Mouse (Mus musculus): ENCODE measurements around the gene Inppl1. TPM values are rescaled to one million over a fixed set of nuclear protein-coding genes. Genes with fewer than 3 reads are reported as not detected.

The Inppl1 gene
- 4.2 and 10.2 TPM in 2 replicates for polyA plus RNA-seq (2015; fragmentation: Nextera tagmentation; extraction: Ambion mirVana)

DNA sequence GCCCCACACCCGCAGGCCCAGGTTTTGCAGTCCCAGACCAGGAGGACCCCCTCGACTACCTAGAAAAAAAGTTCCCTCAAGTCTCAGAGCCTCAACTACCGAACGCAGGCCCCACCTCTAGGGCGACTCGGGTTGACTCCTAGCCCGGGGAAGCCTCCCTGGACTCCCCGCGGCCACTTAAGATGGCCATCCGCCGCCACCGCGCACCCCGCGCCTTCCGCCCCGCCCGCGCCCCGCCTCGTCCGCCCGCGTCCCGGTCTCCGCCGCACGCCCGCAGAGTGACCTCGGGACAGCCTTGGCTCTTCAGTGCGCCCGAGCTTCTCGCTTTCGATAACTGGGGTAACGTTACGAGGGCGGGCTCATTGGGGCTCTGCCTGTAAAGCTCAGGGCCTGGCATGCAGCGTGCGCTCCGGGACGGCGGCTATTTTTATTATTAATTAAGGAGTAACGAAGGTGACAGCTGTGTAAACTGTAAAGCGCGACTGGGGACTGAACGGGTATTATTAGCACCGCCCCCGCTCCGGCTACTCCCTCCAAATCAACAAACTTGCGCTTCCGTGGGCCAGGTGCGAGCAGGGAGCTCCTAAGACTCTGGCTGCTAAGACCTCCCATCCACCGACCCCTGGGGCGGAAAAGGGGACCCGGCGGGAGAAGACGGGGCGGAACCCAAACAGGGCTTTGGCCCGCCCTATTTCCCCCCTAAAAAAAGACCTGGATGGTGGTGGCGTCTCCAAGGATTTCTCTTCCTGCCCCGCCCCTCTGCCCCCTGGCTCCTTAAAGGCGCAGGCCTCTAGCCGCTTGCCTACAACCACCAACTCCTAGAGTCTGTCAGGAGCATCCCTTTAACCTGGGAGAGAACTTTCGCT is at the start of gene Inppl1:
TSS of gene Inppl1 (minus strand) at position 624 of the 866 bp plus-strand sequence.
- no peaks in the 10 kb centered on the region for H3K9me3 ChIP-seq (replicated peaks; ENCODE audit: control insufficient read depth, low read length, poor library complexity, severe bottlenecking)
- H3K9ac ChIP-seq (ENCODE audit: low read depth, low read length), result peak within 1 kb of the TSS; percentile 75
- peak within 1 kb of the TSS; percentile 71 for H3K27ac ChIP-seq (ENCODE audit: low read length)
- ATAC-seq, result peak; percentile 69
- H3K36me3 ChIP-seq (ENCODE audit: control insufficient read depth, insufficient read depth, low read length), result no peaks in the 10 kb centered on the region
- peak within 1 kb of the TSS; percentile 62 for H3K4me3 ChIP-seq (ENCODE audit: low read depth, low read length)
- H3K27me3 ChIP-seq (ENCODE audit: control insufficient read depth, insufficient read depth, low read depth, low read length), result peaks cover 4% of the 10 kb centered on the region
- H3K4me1 ChIP-seq (ENCODE audit: control insufficient read depth, insufficient read depth, low read length), result peaks cover 12% of the 10 kb centered on the region
- under 1% methylated on average over 64 of the region's 64 CpGs for WGBS
- peak within 1 kb of the TSS; percentile 97 for H3K4me2 ChIP-seq (ENCODE audit: low read length)

DNA sequence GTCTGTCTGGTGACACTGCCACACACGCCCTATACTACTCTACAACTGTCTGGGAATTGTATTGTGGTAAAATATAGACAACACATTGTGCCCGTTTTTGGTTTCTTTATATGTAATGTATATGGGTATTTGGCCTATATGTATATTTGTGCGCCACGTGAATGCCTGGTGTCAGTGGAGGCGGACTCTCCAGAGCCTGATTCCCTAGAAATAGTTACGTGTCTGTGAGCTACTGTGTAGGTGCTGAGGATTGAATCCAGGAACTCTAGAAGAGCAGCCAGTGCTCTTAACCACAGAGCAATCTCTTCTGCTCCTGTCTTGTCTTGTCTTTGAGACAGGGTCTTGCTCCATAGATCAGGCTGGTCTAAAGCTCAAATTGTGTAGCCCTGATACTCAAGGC is 48.2 kb upstream of the Inppl1 start:
- Histone ChIP-seq H3K27me3 (ENCODE audit: control insufficient read depth, insufficient read depth, low read depth, low read length) (no peaks in the 10 kb centered on the region), H3K4me2 (ENCODE audit: low read length) (no peak overlapping the region), H3K4me3 (ENCODE audit: low read depth, low read length) (no peak overlapping the region), H3K9me3 (replicated peaks; ENCODE audit: control insufficient read depth, low read length, poor library complexity, severe bottlenecking) (no peaks in the 10 kb centered on the region), H3K4me1 (ENCODE audit: control insufficient read depth, insufficient read depth, low read length) (no peaks in the 10 kb centered on the region), H3K27ac (ENCODE audit: low read length) (no peak overlapping the region), H3K36me3 (ENCODE audit: control insufficient read depth, insufficient read depth, low read length) (no peaks in the 10 kb centered on the region), H3K9ac (ENCODE audit: low read depth, low read length) (no peak overlapping the region)
- no peak for ATAC-seq
- 90% methylated on average over 6 of the region's 6 CpGs for WGBS

DNA sequence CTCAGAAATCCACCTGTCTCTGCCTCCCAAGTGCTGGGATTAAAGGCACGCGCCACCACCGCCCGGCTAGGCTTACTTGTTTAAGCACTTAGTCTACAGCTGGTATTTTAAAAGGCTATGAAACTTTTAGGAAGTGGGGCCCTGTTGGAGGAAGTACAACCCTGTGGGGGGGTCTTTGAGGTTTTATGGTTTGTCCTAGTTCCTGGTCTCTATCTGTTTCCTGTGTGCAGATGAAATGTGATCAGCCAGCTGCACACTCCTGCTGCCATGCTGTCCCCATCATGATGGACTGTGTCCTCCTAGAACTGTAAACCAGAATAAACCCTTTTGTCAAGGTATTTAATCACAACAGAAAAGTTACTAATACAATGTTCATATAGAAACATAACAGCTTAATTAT is 46.1 kb upstream of the Inppl1 start:
- Histone ChIP-seq H3K27me3 (ENCODE audit: control insufficient read depth, insufficient read depth, low read depth, low read length) (no peaks in the 10 kb centered on the region), H3K9me3 (replicated peaks; ENCODE audit: control insufficient read depth, low read length, poor library complexity, severe bottlenecking) (no peaks in the 10 kb centered on the region), H3K9ac (ENCODE audit: low read depth, low read length) (no peak overlapping the region), H3K4me1 (ENCODE audit: control insufficient read depth, insufficient read depth, low read length) (no peaks in the 10 kb centered on the region), H3K4me2 (ENCODE audit: low read length) (no peak overlapping the region), H3K27ac (ENCODE audit: low read length) (no peak overlapping the region), H3K4me3 (ENCODE audit: low read depth, low read length) (no peak overlapping the region), H3K36me3 (ENCODE audit: control insufficient read depth, insufficient read depth, low read length) (no peaks in the 10 kb centered on the region)
- WGBS, result 95% methylated on average over 4 of the region's 4 CpGs
- ATAC-seq, result no peak

DNA sequence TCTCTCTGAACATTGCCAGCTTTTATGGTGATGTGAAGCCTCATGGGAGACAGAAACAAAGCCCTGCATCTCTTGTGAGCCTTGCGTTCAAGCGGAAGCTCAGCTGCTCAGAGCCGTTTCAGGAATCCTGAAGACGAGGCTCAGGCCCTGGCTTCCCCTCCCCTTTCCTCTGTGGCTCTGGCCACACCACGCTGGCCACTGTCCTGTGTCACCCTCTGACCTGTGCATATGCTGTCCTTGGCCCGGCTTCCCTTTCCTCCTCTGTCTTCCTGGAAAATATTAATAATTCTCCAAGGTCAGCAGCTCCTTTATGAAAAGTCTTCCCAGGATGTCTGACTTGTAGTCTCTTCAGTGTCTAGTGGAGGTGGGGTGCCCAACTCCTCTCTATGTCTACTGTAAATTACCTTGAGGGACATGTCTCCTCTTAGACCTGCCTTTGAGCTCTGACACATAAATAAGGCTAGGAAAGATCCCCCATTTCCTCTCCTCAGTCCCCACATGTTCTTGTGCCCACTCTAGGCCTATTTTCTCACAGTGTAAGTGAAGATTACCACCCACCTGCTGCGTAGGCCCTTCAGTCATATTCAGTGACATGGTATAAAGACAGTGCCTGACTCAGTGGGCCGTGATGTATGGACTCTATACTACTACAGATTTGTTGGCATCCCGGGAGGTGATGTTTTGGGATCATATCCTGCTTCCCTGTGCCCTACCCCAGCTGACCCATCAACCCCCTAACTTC is 44.6 kb upstream of the Inppl1 start:
- 62% methylated on average over 9 of the region's 9 CpGs for WGBS
- Histone ChIP-seq H3K4me2 (ENCODE audit: low read length) (no peak overlapping the region), H3K27me3 (ENCODE audit: control insufficient read depth, insufficient read depth, low read depth, low read length) (no peaks in the 10 kb centered on the region), H3K27ac (ENCODE audit: low read length) (no peak overlapping the region), H3K4me3 (ENCODE audit: low read depth, low read length) (no peak overlapping the region), H3K4me1 (ENCODE audit: control insufficient read depth, insufficient read depth, low read length) (no peaks in the 10 kb centered on the region), H3K9me3 (replicated peaks; ENCODE audit: control insufficient read depth, low read length, poor library complexity, severe bottlenecking) (no peaks in the 10 kb centered on the region), H3K36me3 (ENCODE audit: control insufficient read depth, insufficient read depth, low read length) (no peaks in the 10 kb centered on the region), H3K9ac (ENCODE audit: low read depth, low read length) (no peak overlapping the region)
- ATAC-seq, result no peak

DNA sequence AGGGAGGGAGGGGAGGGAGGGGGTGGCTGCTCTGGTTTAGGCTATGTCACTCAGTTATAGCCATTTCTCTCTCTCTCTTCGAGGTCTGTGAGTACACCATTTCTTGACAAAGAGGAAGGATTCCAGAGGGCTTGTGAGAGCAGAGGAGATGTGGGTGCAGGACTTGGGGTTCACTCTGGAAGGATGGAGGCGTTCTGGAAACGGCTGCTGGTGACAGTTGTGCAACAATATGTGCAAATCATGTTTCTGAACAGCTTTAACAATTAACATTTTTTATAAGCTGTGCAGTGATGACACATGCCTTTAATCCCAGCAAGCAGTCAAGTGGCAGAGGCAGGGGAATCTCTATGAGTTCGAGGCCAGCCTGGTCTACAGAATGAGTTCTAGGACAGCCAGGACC is 42.8 kb upstream of the Inppl1 start:
- WGBS, result 74% methylated on average over 4 of the region's 4 CpGs
- Histone ChIP-seq H3K4me1 (ENCODE audit: control insufficient read depth, insufficient read depth, low read length) (no peaks in the 10 kb centered on the region), H3K9me3 (replicated peaks; ENCODE audit: control insufficient read depth, low read length, poor library complexity, severe bottlenecking) (no peaks in the 10 kb centered on the region), H3K27ac (ENCODE audit: low read length) (no peak overlapping the region), H3K9ac (ENCODE audit: low read depth, low read length) (no peak overlapping the region), H3K27me3 (ENCODE audit: control insufficient read depth, insufficient read depth, low read depth, low read length) (no peaks in the 10 kb centered on the region), H3K36me3 (ENCODE audit: control insufficient read depth, insufficient read depth, low read length) (no peaks in the 10 kb centered on the region), H3K4me3 (ENCODE audit: low read depth, low read length) (no peak overlapping the region), H3K4me2 (ENCODE audit: low read length) (no peak overlapping the region)
- ATAC-seq, result no peak

DNA sequence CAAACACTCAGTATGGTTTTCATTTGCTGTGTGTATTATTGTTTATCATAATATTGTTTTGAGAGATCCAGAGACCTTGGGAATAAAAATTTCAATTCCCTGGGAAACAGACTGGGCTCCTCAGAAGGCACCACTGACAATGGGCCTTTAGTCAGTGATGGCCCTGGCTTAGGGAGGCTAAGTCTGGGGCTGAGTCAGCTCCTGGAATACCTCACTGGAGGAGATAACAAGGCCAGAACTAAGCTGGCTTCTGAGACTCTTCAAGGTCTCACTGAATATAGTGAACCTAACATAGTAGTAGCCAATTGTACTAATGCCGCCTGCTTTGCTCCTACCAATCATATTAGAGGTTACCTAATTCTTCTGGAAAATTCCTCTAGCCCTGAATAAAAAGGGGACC is 37.9 kb upstream of the Inppl1 start:
- H3K4me2 ChIP-seq (ENCODE audit: low read length), result no peak overlapping the region
- no peaks in the 10 kb centered on the region for H3K4me1 ChIP-seq (ENCODE audit: control insufficient read depth, insufficient read depth, low read length)
- H3K27me3 ChIP-seq (ENCODE audit: control insufficient read depth, insufficient read depth, low read depth, low read length), result no peaks in the 10 kb centered on the region
- WGBS, result 97% methylated on average over 1 of the region's 1 CpGs
- H3K9me3 ChIP-seq (replicated peaks; ENCODE audit: control insufficient read depth, low read length, poor library complexity, severe bottlenecking), result no peaks in the 10 kb centered on the region
- no peak overlapping the region for H3K27ac ChIP-seq (ENCODE audit: low read length)
- ATAC-seq, result no peak
- no peaks in the 10 kb centered on the region for H3K36me3 ChIP-seq (ENCODE audit: control insufficient read depth, insufficient read depth, low read length)
- no peak overlapping the region for H3K4me3 ChIP-seq (ENCODE audit: low read depth, low read length)
- H3K9ac ChIP-seq (ENCODE audit: low read depth, low read length), result no peak overlapping the region

DNA sequence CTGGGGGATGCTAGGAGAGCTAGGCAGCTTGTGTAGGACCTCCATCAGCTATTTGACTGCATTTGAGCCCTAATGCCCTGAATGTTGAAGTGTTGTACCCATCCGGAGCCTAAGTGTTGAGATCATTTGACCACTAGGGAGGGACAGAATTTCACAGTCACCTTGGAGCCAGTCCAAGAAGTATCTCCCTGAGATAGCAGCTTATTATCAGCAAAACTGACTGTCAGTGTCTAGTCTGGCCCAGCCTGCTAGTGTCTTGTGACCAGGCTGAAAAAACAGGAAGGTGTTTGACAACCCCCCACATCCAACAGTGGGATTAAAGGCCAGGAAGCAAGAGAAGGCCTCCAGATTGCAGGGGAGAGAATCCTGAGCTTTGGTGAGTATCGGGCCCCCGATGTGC is 33.3 kb upstream of the Inppl1 start:
- Histone ChIP-seq H3K4me3 (ENCODE audit: low read depth, low read length) (no peak overlapping the region), H3K36me3 (ENCODE audit: control insufficient read depth, insufficient read depth, low read length) (no peaks in the 10 kb centered on the region), H3K27ac (ENCODE audit: low read length) (no peak overlapping the region), H3K27me3 (ENCODE audit: control insufficient read depth, insufficient read depth, low read depth, low read length) (no peaks in the 10 kb centered on the region), H3K4me1 (ENCODE audit: control insufficient read depth, insufficient read depth, low read length) (no peaks in the 10 kb centered on the region), H3K9ac (ENCODE audit: low read depth, low read length) (no peak overlapping the region), H3K9me3 (replicated peaks; ENCODE audit: control insufficient read depth, low read length, poor library complexity, severe bottlenecking) (no peaks in the 10 kb centered on the region), H3K4me2 (ENCODE audit: low read length) (no peak overlapping the region)
- WGBS, result 92% methylated on average over 3 of the region's 3 CpGs
- ATAC-seq, result no peak

DNA sequence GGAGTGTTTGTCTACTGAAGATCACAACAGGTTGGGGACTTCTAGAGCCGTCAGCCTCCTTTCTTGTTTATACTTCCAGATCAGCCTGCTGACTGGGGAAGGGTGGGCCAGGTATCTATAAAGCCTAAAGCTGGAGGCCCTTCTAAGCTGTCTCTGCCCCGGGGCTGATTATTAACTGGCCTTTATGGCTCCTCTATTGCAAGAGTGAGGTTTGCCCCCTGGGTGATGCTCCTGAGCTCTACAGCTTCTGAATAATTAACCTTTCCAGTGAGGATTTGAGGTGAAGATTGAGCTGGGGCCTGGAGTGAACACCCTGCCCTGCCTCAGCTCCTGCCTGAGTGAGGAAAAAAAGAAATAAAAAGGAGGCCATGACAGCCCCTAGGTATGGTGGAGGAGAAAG is 32.6 kb upstream of the Inppl1 start, which contains the start of gene Folr1:
TSS of gene Folr1 (minus strand) at position 160 of the 400 bp plus-strand sequence.
- H3K9ac ChIP-seq (ENCODE audit: low read depth, low read length), result no peak within 1 kb of the TSS
- ATAC-seq, result no peak
- no peak within 1 kb of the TSS for H3K27ac ChIP-seq (ENCODE audit: low read length)
- no peak within 1 kb of the TSS for H3K4me2 ChIP-seq (ENCODE audit: low read length)
- no peaks in the 10 kb centered on the region for H3K27me3 ChIP-seq (ENCODE audit: control insufficient read depth, insufficient read depth, low read depth, low read length)
- H3K36me3 ChIP-seq (ENCODE audit: control insufficient read depth, insufficient read depth, low read length), result no peaks in the 10 kb centered on the region
- H3K9me3 ChIP-seq (replicated peaks; ENCODE audit: control insufficient read depth, low read length, poor library complexity, severe bottlenecking), result no peaks in the 10 kb centered on the region
- no peak within 1 kb of the TSS for H3K4me3 ChIP-seq (ENCODE audit: low read depth, low read length)
- WGBS, result 74% methylated on average over 2 of the region's 2 CpGs
- no peaks in the 10 kb centered on the region for H3K4me1 ChIP-seq (ENCODE audit: control insufficient read depth, insufficient read depth, low read length)

DNA sequence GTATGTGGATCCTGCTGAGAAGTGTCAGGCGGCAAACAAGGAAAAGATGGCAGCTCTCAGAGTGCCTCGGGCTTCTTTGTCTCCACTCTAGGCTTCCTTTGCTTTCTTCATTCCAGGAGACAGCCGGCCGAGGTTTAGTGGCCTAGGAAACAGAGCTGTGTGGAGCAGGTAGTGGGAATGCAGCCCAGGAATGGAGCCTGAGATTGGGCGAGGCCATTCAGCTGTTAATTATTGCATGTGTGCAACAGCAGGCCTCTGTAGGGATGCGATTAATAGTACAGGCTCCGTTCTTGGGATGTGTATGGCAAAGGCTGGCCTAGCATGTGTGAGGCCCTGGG is 31.1 kb upstream of the Inppl1 start:
- 0 out of 2 replicates have a peak, but pooled peaks have one; percentile 45 for ATAC-seq
- Histone ChIP-seq H3K4me1 (ENCODE audit: control insufficient read depth, insufficient read depth, low read length) (no peaks in the 10 kb centered on the region), H3K4me2 (ENCODE audit: low read length) (no peak overlapping the region), H3K36me3 (ENCODE audit: control insufficient read depth, insufficient read depth, low read length) (no peaks in the 10 kb centered on the region), H3K4me3 (ENCODE audit: low read depth, low read length) (no peak overlapping the region), H3K9me3 (replicated peaks; ENCODE audit: control insufficient read depth, low read length, poor library complexity, severe bottlenecking) (no peaks in the 10 kb centered on the region), H3K9ac (ENCODE audit: low read depth, low read length) (no peak overlapping the region), H3K27ac (ENCODE audit: low read length) (peak overlapping the region; percentile 18; the same call in 1 of the 2 replicates), H3K27me3 (ENCODE audit: control insufficient read depth, insufficient read depth, low read depth, low read length) (no peaks in the 10 kb centered on the region)
- 24% methylated on average over 7 of the region's 7 CpGs for WGBS

All from midbrain, embryonic 16.5 days (tissue).